Mouse (Mus musculus) left cerebral cortex, adult 8-10 months (tissue): Measurements from ENCODE around the gene Mocs3. TPM values are rescaled to one million over a fixed set of nuclear protein-coding genes. Genes with fewer than 3 reads are reported as not detected.

Source experiments
- total RNA-seq, 4 experiments: library from RNA; stranded (reverse); gene quantifications; 2 replicates each; pipeline ENCODE4 v1.2.4; 2022

Mocs3 gene
- total RNA-seq, 4 experiments from 2014 or later = 16.9 to 19.6 (median 19.2) TPM

Other genes with a start within 250 kb of the Mocs3 start
- 1 to 10 TPM in 1 of 4 experiments, under 1 TPM in 3; 0.37 to 1.0 (median 0.65) TPM for gene Ripor3, start 220.0 kb upstream of the Mocs3 start, total RNA-seq
- gene Pard6b, start 149.6 kb upstream of the Mocs3 start, total RNA-seq = 1 to 10 TPM; 4.7 to 6.5 (median 5.8) TPM
- 10 to 100 TPM; 65.9 to 78.9 (median 72.1) TPM for gene Adnp, start 23.5 kb upstream of the Mocs3 start, total RNA-seq
- 10 to 100 TPM; 33.4 to 47.7 (median 40.3) TPM for gene Gm20716, start 258 bp upstream of the Mocs3 start, total RNA-seq
- gene Dpm1, start within 50 bp of the Mocs3 start, total RNA-seq = 10 to 100 TPM; 44.0 to 64.1 (median 57.8) TPM
- gene Kcng1, start 51.1 kb downstream of the Mocs3 start, total RNA-seq = 10 to 100 TPM; 20.9 to 27.9 (median 26.2) TPM